8 mouse cellular contexts compared by ENCODE assay signal in the genomic region with DNA sequence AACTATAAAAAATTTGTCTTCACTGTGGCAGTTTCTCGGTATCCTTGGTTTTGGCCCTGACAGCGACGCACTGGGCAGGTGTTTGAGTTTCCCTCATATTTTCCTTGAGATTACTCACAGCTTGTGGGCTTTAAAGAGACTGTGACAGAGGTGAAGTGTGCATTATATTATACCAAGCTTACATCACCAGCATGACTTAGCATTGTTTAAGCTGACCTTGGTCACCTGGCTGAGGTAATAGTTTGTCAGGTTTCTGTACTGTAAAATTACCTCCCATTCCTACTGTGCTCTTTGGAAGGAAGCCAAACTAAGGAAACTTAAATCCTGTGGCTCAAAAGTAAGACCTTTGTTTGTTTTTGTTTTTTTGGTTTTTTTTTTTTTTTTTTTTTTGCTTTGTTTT.
DNase-seq lines count a peak whose midpoint lies in the region; ATAC-seq and TF ChIP-seq lines count a peak whose summit lies in the region.

No protein-coding gene starts in this region.

- H3K4me3 ChIP-seq in heart, embryonic 11.5 days (ENCODE audit: low read depth, low read length): no peak overlapping the region
- H3K4me3 ChIP-seq in CH12.LX (replicated peaks in 1 of 3; ENCODE audit: low read depth in 2 of 3, low read length in 2 of 3, poor library complexity in 1 of 3): peak overlapping the region in 1 of 3 experiments; percentile 1
- H3K4me3 ChIP-seq in hindbrain, embryonic 12.5 days: no peak overlapping the region
- H3K4me3 ChIP-seq in midbrain, embryonic 10.5 days: peak overlapping the region; percentile 59; the same call in 1 of the 2 replicates

- TF ChIP-seq CTCF in CH12.LX (conservative IDR thresholded peaks at IDR 0.05 in 1 of 2, IDR thresholded peaks at IDR 0.05 in 1 of 2; ENCODE audit: low read depth in 2 of 2, low read length in 2 of 2): no peak

- peaks cover 57% of the 10 kb centered on the region for H3K79me2 ChIP-seq in CH12.LX (replicated peaks; ENCODE audit: control insufficient read depth, extremely low read depth, insufficient read depth, poor library complexity, severe bottlenecking)

- no peaks in the 10 kb centered on the region for H3K9me3 ChIP-seq in heart, embryonic 11.5 days (replicated peaks; ENCODE audit: control insufficient read depth, low read length)
- H3K9me3 ChIP-seq in CH12.LX (replicated peaks; ENCODE audit: low read length): no peaks in the 10 kb centered on the region
- no peaks in the 10 kb centered on the region for H3K9me3 ChIP-seq in hindbrain, embryonic 12.5 days (replicated peaks)
- H3K9me3 ChIP-seq in midbrain, embryonic 10.5 days (replicated peaks): no peaks in the 10 kb centered on the region

- H3K4me1 ChIP-seq in heart, embryonic 11.5 days (ENCODE audit: control insufficient read depth, insufficient read depth, low read length): peaks cover 25% of the 10 kb centered on the region
- peaks cover 34 to 68% of the 10 kb centered on the region in 2 experiments for H3K4me1 ChIP-seq in CH12.LX (ENCODE audit: control insufficient read depth in 1 of 2, insufficient read depth in 2 of 2)
- H3K4me1 ChIP-seq in hindbrain, embryonic 12.5 days: peaks cover 42% of the 10 kb centered on the region
- peaks cover 39% of the 10 kb centered on the region for H3K4me1 ChIP-seq in midbrain, embryonic 10.5 days

- H3K4me2 ChIP-seq in heart, embryonic 11.5 days: peak overlapping the region; percentile 80
- peak overlapping the region; percentile 73; the same call in 1 of the 2 replicates for H3K4me2 ChIP-seq in CH12.LX (ENCODE audit: insufficient read depth, low read depth, poor library complexity, severe bottlenecking)
- H3K4me2 ChIP-seq in hindbrain, embryonic 12.5 days (replicated peaks): peak overlapping the region; percentile 70

- in situ Hi-C loops in CH12.LX (cut with MboI; ENCODE audit: low pct_ligation_motif_present, low pct_unique_long_range_greater_than_20kb, low sequenced_read_pairs): no loop called here

- H3K9ac ChIP-seq in heart, embryonic 11.5 days (ENCODE audit: low read depth, low read length): no peak overlapping the region
- peak overlapping the region; percentile 38; the same call in 1 of the 2 replicates for H3K9ac ChIP-seq in CH12.LX (ENCODE audit: insufficient read depth, low read depth)
- no peak overlapping the region for H3K9ac ChIP-seq in hindbrain, embryonic 12.5 days

- no peak overlapping the region for H3K27ac ChIP-seq in heart, embryonic 11.5 days (ENCODE audit: low read depth, low read length)
- peak overlapping the region; percentile 57; the same call in 1 of the 2 replicates for H3K27ac ChIP-seq in CH12.LX (ENCODE audit: insufficient read depth, low read depth)
- H3K27ac ChIP-seq in hindbrain, embryonic 12.5 days: peak overlapping the region; percentile 19; the same call in 1 of the 2 replicates
- H3K27ac ChIP-seq in midbrain, embryonic 10.5 days (replicated peaks): 0 out of 2 replicates have a peak overlapping the region, but pooled peaks have one; percentile 13

- dilution Hi-C loops in CH12.LX (cut with MboI; ENCODE audit: extremely low pct_ligation_motif_present, extremely low pct_unique_long_range_greater_than_20kb, low sequenced_read_pairs): no loop called here

- no peaks in the 10 kb centered on the region for H3K27me3 ChIP-seq in heart, embryonic 11.5 days (ENCODE audit: control insufficient read depth, insufficient read depth, low read length)
- no peaks in the 10 kb centered on the region for H3K27me3 ChIP-seq in CH12.LX (replicated peaks)
- no peaks in the 10 kb centered on the region for H3K27me3 ChIP-seq in hindbrain, embryonic 12.5 days
- no peaks in the 10 kb centered on the region for H3K27me3 ChIP-seq in midbrain, embryonic 10.5 days (ENCODE audit: low read depth, poor library complexity, severe bottlenecking)

- ATAC-seq in heart, embryonic 11.5 days (replicated peaks; ENCODE audit: insufficient number of reproducible peaks, low FRiP score, low TSS enrichment): no peak
- no peak for ATAC-seq in hindbrain, embryonic 12.5 days (ENCODE audit: low FRiP score)
- ATAC-seq in activated CD4-positive, CD25-positive, alpha-beta regulatory T cell, adult 4 months: no peak

- no peak for TF ChIP-seq RAD21 in CH12.LX (IDR thresholded peaks at IDR 0.05; ENCODE audit: low read depth, low read length)

- WGBS in heart, embryonic 11.5 days (ENCODE audit: insufficient replicate concordance): 58% methylated on average over 3 of the region's 3 CpGs
- 69% methylated on average over 3 of the region's 3 CpGs for WGBS in hindbrain, embryonic 12.5 days
- 70% methylated on average over 3 of the region's 3 CpGs for WGBS in midbrain, embryonic 10.5 days

- no peaks in the 10 kb centered on the region for H3K36me3 ChIP-seq in heart, embryonic 11.5 days (ENCODE audit: control insufficient read depth, insufficient read depth, low read length)
- peaks cover 21 to 39% of the 10 kb centered on the region in 2 experiments for H3K36me3 ChIP-seq in CH12.LX (replicated peaks in 1 of 2; ENCODE audit: control insufficient read depth in 1 of 2, insufficient read depth in 1 of 2, low read length in 1 of 2)
- peaks cover 24% of the 10 kb centered on the region; the same call in 1 of the 2 replicates for H3K36me3 ChIP-seq in hindbrain, embryonic 12.5 days
- peaks cover 32% of the 10 kb centered on the region for H3K36me3 ChIP-seq in midbrain, embryonic 10.5 days

- peak; percentile 56; the same call in 1 of the 2 replicates for TF ChIP-seq EP300 in CH12.LX (IDR thresholded peaks at IDR 0.05; ENCODE audit: low read length)

- no peak for TF ChIP-seq POLR2A in CH12.LX (IDR thresholded peaks at IDR 0.05; ENCODE audit: low read depth, low read length)

- no peak for DNase-seq in heart, adult 18-20 months
- no peak for DNase-seq in CH12.LX (ENCODE audit: extremely low read depth)
- no peak for DNase-seq in midbrain, embryonic 10.5 days (ENCODE audit: low spot score)
- DNase-seq in ovary, postnatal 10 days (ENCODE audit: low spot score): no peak
- no peak for DNase-seq in c-Kit-positive CD71-positive TER-119-positive erythroid progenitor cells, embryonic 14.5 days (ENCODE audit: low spot score)

TF ChIP-seq in CH12.LX, 34 proteins besides CTCF, POLR2A, EP300 and RAD21:
- TF ChIP-seq MYC (IDR thresholded peaks at IDR 0.05; ENCODE audit: low read depth, low read length) (no peak), BHLHE40 (IDR thresholded peaks at IDR 0.05; ENCODE audit: low read depth, low read length) (peak; percentile 45; the same call in 1 of the 2 replicates), MAZ (IDR thresholded peaks at IDR 0.05; ENCODE audit: low read depth, low read length) (no peak), E2F4 (IDR thresholded peaks at IDR 0.05; ENCODE audit: insufficient replicate concordance, low read depth, low read length) (no peak), ETS1 (conservative IDR thresholded peaks at IDR 0.05; ENCODE audit: low read depth, low read length) (peak; percentile 66), ELF1 (IDR thresholded peaks at IDR 0.05; ENCODE audit: low read depth, low read length) (no peak), ZNF384 (IDR thresholded peaks at IDR 0.05; ENCODE audit: low read depth, low read length) (no peak), SIN3A (IDR thresholded peaks at IDR 0.05; ENCODE audit: low read length) (no peak; the same call in 1 of the 2 replicates), CHD1 (IDR thresholded peaks at IDR 0.05; ENCODE audit: low read depth, low read length) (peak; percentile 42; the same call in 1 of the 2 replicates), POLR2AphosphoS2 (IDR thresholded peaks at IDR 0.05; ENCODE audit: low read depth, low read length) (no peak), IRF4 (IDR thresholded peaks at IDR 0.05; ENCODE audit: low read depth, low read length) (no peak), NELFE (IDR thresholded peaks at IDR 0.05; ENCODE audit: low read depth, low read length) (no peak), ZKSCAN1 (IDR thresholded peaks at IDR 0.05; ENCODE audit: borderline replicate concordance, low read depth, low read length) (no peak), MAFK (IDR thresholded peaks at IDR 0.05; ENCODE audit: insufficient replicate concordance, low read length) (no peak), JUN (IDR thresholded peaks at IDR 0.05; ENCODE audit: insufficient read depth, low read depth, low read length) (no peak), USF1 (IDR thresholded peaks at IDR 0.05; ENCODE audit: low read depth, low read length) (no peak), HCFC1 (IDR thresholded peaks at IDR 0.05; ENCODE audit: low read depth, low read length) (no peak), GABPA (IDR thresholded peaks at IDR 0.05; ENCODE audit: insufficient replicate concordance, low read depth, low read length) (no peak), ZC3H11A (IDR thresholded peaks at IDR 0.05; ENCODE audit: low read depth, low read length) (no peak), USF2 (conservative IDR thresholded peaks at IDR 0.05; ENCODE audit: low read depth, low read length) (no peak)
